12 mouse cellular contexts compared by ENCODE assay signal in the genomic region with DNA sequence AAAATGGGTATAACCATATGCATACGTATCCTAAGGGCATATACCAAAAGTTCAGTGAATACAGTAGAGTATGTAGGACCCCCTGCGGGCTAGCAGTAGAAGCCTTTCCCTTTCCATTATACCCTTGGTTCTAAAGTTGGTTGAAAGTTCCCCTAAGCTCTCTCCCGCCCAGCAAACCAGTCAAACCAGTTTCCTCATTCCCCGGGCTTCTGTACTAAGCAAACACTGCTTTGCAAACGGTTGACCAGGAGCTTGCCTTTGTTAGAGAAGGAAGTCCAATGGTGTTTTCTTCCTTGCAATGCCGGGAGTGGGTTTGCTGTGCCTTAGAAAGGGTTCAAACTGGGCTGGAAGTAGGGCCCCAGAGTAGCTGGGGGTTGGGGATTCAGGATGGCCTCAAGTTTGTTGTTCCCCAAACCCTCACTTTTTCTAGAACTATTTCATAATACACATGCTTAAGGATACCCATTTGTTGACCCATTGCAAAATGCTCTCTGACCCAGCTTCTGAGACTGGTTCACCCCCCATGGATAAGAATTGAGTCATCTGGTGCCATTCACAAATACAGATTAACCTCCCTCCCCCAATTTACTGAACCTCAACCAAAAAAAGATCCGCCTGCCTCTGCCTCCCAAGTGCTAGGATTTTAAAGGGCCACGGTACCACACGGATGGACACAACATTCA. TPM values are rescaled to one million over a fixed set of nuclear protein-coding genes. Genes with fewer than 3 reads are reported as not detected.
A peak's percentile ranks its signal among the peaks of the same experiment; 100 is the strongest.
DNase-seq lines count a peak whose midpoint lies in the region; ATAC-seq and TF ChIP-seq lines count a peak whose summit lies in the region.
"Had no signal": no experiment of that assay in that cellular context is flagged by ENCODE, and none has a peak within 500 bp of the region (broad histone marks: within the 10 kb centered on the region; RNA-seq: fewer than 3 reads in every experiment).

No protein-coding gene starts in this region.

- no peak overlapping the region for H3K9ac ChIP-seq in lung, embryonic 15.5 days
- no peak overlapping the region for H3K9ac ChIP-seq in stomach, postnatal 0 days (ENCODE audit: low read length)

- 46% methylated on average over 9 of the region's 9 CpGs for WGBS in lung, embryonic 15.5 days
- 53% methylated on average over 9 of the region's 9 CpGs for WGBS in stomach, postnatal 0 days

- no peaks in the 10 kb centered on the region for H3K9me3 ChIP-seq in lung, embryonic 15.5 days
- H3K9me3 ChIP-seq in stomach, postnatal 0 days (ENCODE audit: control insufficient read depth, low read length): no peaks in the 10 kb centered on the region
- H3K9me3 ChIP-seq: heart, embryonic 10.5 days had no signal

- TF ChIP-seq EP300 in stomach, postnatal 0 days (optimal IDR thresholded peaks at IDR 0.05): peak; percentile 62

- ATAC-seq in lung, embryonic 15.5 days (ENCODE audit: borderline replicate concordance, extremely low read depth, low FRiP score, low TSS enrichment): peak; percentile 33; the same call in 1 of the 2 replicates
- ATAC-seq in stomach, postnatal 0 days (ENCODE audit: low FRiP score, low TSS enrichment): peak; percentile 78

- DNase-seq in urinary bladder, postnatal 36 days (ENCODE audit: low spot score in 2 of 2): peak; percentile 41 to 57
- no peak for DNase-seq in urinary bladder, postnatal 4 days (ENCODE audit: low spot score in 2 of 2)
- DNase-seq in kidney, adult 9 months: peak; percentile 51
- DNase-seq in stomach, postnatal 0 days (ENCODE audit: low spot score): peak; percentile 87
- DNase-seq in thymus, postnatal 4 days: no peak
- no peak for DNase-seq in cerebellum, postnatal 36 days
- DNase-seq in Muller cell, postnatal 12 days (ENCODE audit: inconsistent ontology term): no peak
- DNase-seq: cerebellum, adult 11 months; left cerebral cortex, postnatal 4 days had no signal

- H3K4me1 ChIP-seq in lung, embryonic 15.5 days: peaks cover 57% of the 10 kb centered on the region
- H3K4me1 ChIP-seq in stomach, postnatal 0 days (replicated peaks; ENCODE audit: control insufficient read depth, insufficient read depth): no peaks in the 10 kb centered on the region

- H3K27ac ChIP-seq in lung, embryonic 15.5 days: peak overlapping the region; percentile 86
- peak overlapping the region; percentile 90 for H3K27ac ChIP-seq in stomach, postnatal 0 days (replicated peaks)
- H3K27ac ChIP-seq: heart, embryonic 10.5 days had no signal

- TF ChIP-seq CTCF in stomach, postnatal 0 days (IDR thresholded peaks at IDR 0.05; ENCODE audit: low read depth): no peak

- no peak overlapping the region for H3K4me3 ChIP-seq in lung, embryonic 15.5 days
- no peak overlapping the region for H3K4me3 ChIP-seq in stomach, postnatal 0 days (ENCODE audit: low read depth, low read length)
- H3K4me3 ChIP-seq: erythroblast, embryonic 14.5 days; heart, embryonic 10.5 days had no signal

- peaks cover 7% of the 10 kb centered on the region for H3K27me3 ChIP-seq in lung, embryonic 15.5 days
- H3K27me3 ChIP-seq in stomach, postnatal 0 days (ENCODE audit: control insufficient read depth, insufficient read depth, low read length): no peaks in the 10 kb centered on the region

- H3K4me2 ChIP-seq in lung, embryonic 15.5 days: peak overlapping the region; percentile 10; the same call in 1 of the 2 replicates
- H3K4me2 ChIP-seq in stomach, postnatal 0 days (replicated peaks; ENCODE audit: low read depth): no peak overlapping the region; the same call in 1 of the 2 replicates

- H3K36me3 ChIP-seq in lung, embryonic 15.5 days: no peaks in the 10 kb centered on the region
- H3K36me3 ChIP-seq in stomach, postnatal 0 days (ENCODE audit: control insufficient read depth, insufficient read depth, low read length): no peaks in the 10 kb centered on the region
- H3K36me3 ChIP-seq: heart, embryonic 10.5 days had no signal

RNA-seq across cellular contexts. Expression of gene Cdh1, which starts 7.9 kb away (rescaled TPM):
- polyA plus RNA-seq in lung, embryonic 15.5 days (2015; fragmentation: Nextera tagmentation; extraction: Ambion mirVana): 106 and 117 TPM in 2 replicates
- 118 and 131 TPM in 2 replicates for polyA plus RNA-seq in stomach, postnatal 0 days (2015; fragmentation: Nextera tagmentation; extraction: Ambion mirVana)
- polyA plus RNA-seq: erythroblast, embryonic 14.5 days had no signal

RNA-seq across cellular contexts. Expression of gene Gm10073, which starts 37.8 kb away (rescaled TPM):
- 8.3 and 9.0 TPM in 2 replicates for polyA plus RNA-seq in lung, embryonic 15.5 days (2015; fragmentation: Nextera tagmentation; extraction: Ambion mirVana)
- 13.8 and 14.2 TPM in 2 replicates for polyA plus RNA-seq in stomach, postnatal 0 days (2015; fragmentation: Nextera tagmentation; extraction: Ambion mirVana)

Comparison
In these comparisons a context has a peak if more than half of its experiments do, and no peak if none do; other contexts are left out.
1. DNase-seq: peak in urinary bladder, postnatal 36 days (2 of 2), kidney, adult 9 months (single experiment) and stomach, postnatal 0 days (single experiment); none in urinary bladder, postnatal 4 days (0 of 2), thymus, postnatal 4 days (single experiment), cerebellum, postnatal 36 days (0 of 2) and Muller cell, postnatal 12 days (single experiment).